Mouse (Mus musculus) liver, postnatal 0 days (tissue): ENCODE results near the gene Slc39a11. TPM values are rescaled to one million over a fixed set of nuclear protein-coding genes. Genes with fewer than 3 reads are reported as not detected.
A peak's percentile ranks its signal among the peaks of the same experiment; 100 is the strongest.

Experiments
- ATAC-seq: fragments of 200-750 bp; cut with Nextera tagmentation; 2 replicates; pipeline ENCODE4 v1.8.0; 2017; ENCODE audit warnings: mild to moderate bottlenecking, moderate library complexity
- DNase-seq: peaks from one replicate; pipeline ENCODE4 v3.0.0-alpha.2; 2016
- H3K27ac ChIP-seq: fragments of 300-500 bp; sonication (generic); 2 replicates; pipeline ENCODE4 v1.5.1; 2014; ENCODE audit warnings: antibody characterized with exemption, moderate library complexity, mild to moderate bottlenecking, low read depth
- H3K27me3 ChIP-seq: fragments of 300-500 bp; sonication (generic); 2 replicates; pipeline ENCODE4 v1.6.1; 2014; ENCODE audit warnings: low read length, control low read depth, mixed read lengths; ENCODE audit not compliant: insufficient read depth
- H3K36me3 ChIP-seq: fragments of 300-500 bp; sonication (generic); replicated peaks from 2 replicates; pipeline ENCODE4 v1.6.1; 2014; ENCODE audit warnings: mild to moderate bottlenecking, control low read depth, low read length, moderate library complexity, mixed read lengths; ENCODE audit not compliant: insufficient read depth
- H3K4me1 ChIP-seq: fragments of 300-500 bp; sonication (generic); 2 replicates; pipeline ENCODE4 v1.6.1; 2014; ENCODE audit warnings: antibody characterized with exemption, mild to moderate bottlenecking, control low read depth; ENCODE audit not compliant: insufficient read depth
- H3K4me2 ChIP-seq: fragments of 300-500 bp; sonication (generic); 2 replicates; pipeline ENCODE4 v1.6.1; 2014; ENCODE audit warnings: low read depth, mild to moderate bottlenecking, low read length, moderate library complexity, mixed read lengths
- H3K4me3 ChIP-seq: fragments of 300-500 bp; sonication (generic); 2 replicates; pipeline ENCODE4 v1.5.1; 2014; ENCODE audit warnings: low read depth, low read length
- H3K9ac ChIP-seq: fragments of 300-500 bp; sonication (generic); replicated peaks from 2 replicates; pipeline ENCODE4 v1.6.1; 2014; ENCODE audit warnings: mild to moderate bottlenecking, moderate library complexity
- H3K9me3 ChIP-seq: fragments of 300-500 bp; sonication (generic); 2 replicates; pipeline ENCODE4 v1.6.1; 2016; ENCODE audit warnings: mild to moderate bottlenecking, control low read depth, low read length, mixed read lengths
- CTCF ChIP-seq: sonication (generic); IDR thresholded peaks from 2 replicates; pipeline ENCODE4 v1.5.1; 2016; ENCODE audit warnings: antibody characterized with exemption, low read depth
- EP300 ChIP-seq: IDR thresholded peaks from 2 replicates; pipeline ENCODE4 v1.6.1; 2016; ENCODE audit warnings: antibody characterized with exemption, low read depth, mild to moderate bottlenecking
- WGBS: fragments of 180-500 bp; shearing (Covaris S2); extraction: QIAGEN DNeasy Blood & Tissue Kit; methylation state at CpG from one replicate; pipeline ENCODE4 v1.1.7; 2014; ENCODE audit not compliant: insufficient replicate concordance; 5-methylcytosine and 5-hydroxymethylcytosine counted together
- polyA plus RNA-seq: library from polyadenylated mRNA; unstranded; fragments of >200 nt; fragmentation: Nextera tagmentation; extraction: Ambion mirVana; gene quantifications from 2 replicates; pipeline ENCODE4 v1.2.1, GENCODE M21; 2015

Gene Slc39a11
- polyA plus RNA-seq, 1 experiment from 2014 or later: 10.9 TPM

- Histone ChIP-seq H3K4me2 (no peak overlapping the region), H3K9ac (no peak overlapping the region), H3K4me3 (no peak overlapping the region), H3K36me3 (peaks cover 1% of the 10 kb centered on the region; the same call in 1 of the 2 replicates), H3K4me1 (peaks cover under 1% of the 10 kb centered on the region), H3K27ac (no peak overlapping the region), H3K9me3 (no peaks in the 10 kb centered on the region), H3K27me3 (no peaks in the 10 kb centered on the region)
- 82% methylated on average over 7 of the region's 7 CpGs for WGBS
- DNase-seq: no peak
- no peak for ATAC-seq
- TF ChIP-seq EP300: no peak
Measured at GRCm38 (mm10) chr11:113554194-113554593, 95.7 kb downstream of the Slc39a11 start.

- no peaks in the 10 kb centered on the region; the same call in 1 of the 2 replicates for H3K4me1 ChIP-seq
- no peaks in the 10 kb centered on the region; the same call in 1 of the 2 replicates for H3K36me3 ChIP-seq
- no peaks in the 10 kb centered on the region for H3K27me3 ChIP-seq
- H3K4me2 ChIP-seq: no peak overlapping the region
- H3K27ac ChIP-seq: no peak overlapping the region
- 87% methylated on average over 13 of the region's 13 CpGs for WGBS
- no peak overlapping the region for H3K9ac ChIP-seq
- H3K4me3 ChIP-seq: no peak overlapping the region
- DNase-seq: no peak
- TF ChIP-seq EP300 (no peak), CTCF (no peak)
- no peak for ATAC-seq
- no peaks in the 10 kb centered on the region for H3K9me3 ChIP-seq
Measured at GRCm38 (mm10) chr11:113553605-113554004, 96.3 kb downstream of the Slc39a11 start.

GRCm38 (mm10) chr11:113552539-113552938 lies 97.3 kb downstream of the Slc39a11 start:
- H3K9me3 ChIP-seq: no peaks in the 10 kb centered on the region
- no peak overlapping the region for H3K4me2 ChIP-seq
- DNase-seq (no peak), ATAC-seq (no peak)
- H3K9ac ChIP-seq: no peak overlapping the region
- H3K27ac ChIP-seq: no peak overlapping the region
- WGBS: 79% methylated on average over 10 of the region's 10 CpGs
- H3K27me3 ChIP-seq: no peaks in the 10 kb centered on the region
- no peaks in the 10 kb centered on the region; the same call in 1 of the 2 replicates for H3K4me1 ChIP-seq
- H3K4me3 ChIP-seq: no peak overlapping the region
- H3K36me3 ChIP-seq: no peaks in the 10 kb centered on the region; the same call in 1 of the 2 replicates
- TF ChIP-seq EP300 (no peak), CTCF (no peak)

- H3K27ac ChIP-seq: no peak overlapping the region
- WGBS: 65% methylated on average over 11 of the region's 11 CpGs
- no peak overlapping the region for H3K4me2 ChIP-seq
- DNase-seq (no peak), ATAC-seq (no peak)
- no peaks in the 10 kb centered on the region for H3K27me3 ChIP-seq
- no peaks in the 10 kb centered on the region for H3K4me1 ChIP-seq
- no peak for TF ChIP-seq EP300
- no peak for TF ChIP-seq CTCF
- no peaks in the 10 kb centered on the region for H3K36me3 ChIP-seq
- no peak overlapping the region for H3K9ac ChIP-seq
- H3K4me3 ChIP-seq: no peak overlapping the region
- no peaks in the 10 kb centered on the region; the same call in 1 of the 2 replicates for H3K9me3 ChIP-seq
Measured at GRCm38 (mm10) chr11:113546217-113546877, 103.5 kb downstream of the Slc39a11 start.

- TF ChIP-seq EP300 (no peak), CTCF (no peak)
- 50% methylated on average over 11 of the region's 11 CpGs for WGBS
- no peaks in the 10 kb centered on the region for H3K4me1 ChIP-seq
- H3K9me3 ChIP-seq: no peaks in the 10 kb centered on the region; the same call in 1 of the 2 replicates
- H3K27ac ChIP-seq: peak overlapping the region; percentile 51
- no peaks in the 10 kb centered on the region for H3K36me3 ChIP-seq
- no peak overlapping the region for H3K9ac ChIP-seq
- H3K27me3 ChIP-seq: no peaks in the 10 kb centered on the region
- ATAC-seq: peak; percentile 58; the same call in 1 of the 2 replicates
- no peak overlapping the region for H3K4me2 ChIP-seq
- DNase-seq: peak; percentile 34
- H3K4me3 ChIP-seq: no peak overlapping the region
Measured at GRCm38 (mm10) chr11:113544017-113544640, 105.8 kb downstream of the Slc39a11 start.

GRCm38 (mm10) chr11:113541073-113541472 lies 108.8 kb downstream of the Slc39a11 start:
- Histone ChIP-seq H3K9me3 (no peaks in the 10 kb centered on the region; the same call in 1 of the 2 replicates), H3K4me3 (no peak overlapping the region), H3K36me3 (no peaks in the 10 kb centered on the region), H3K4me1 (peaks cover 5% of the 10 kb centered on the region; the same call in 1 of the 2 replicates), H3K27me3 (no peaks in the 10 kb centered on the region), H3K4me2 (no peak overlapping the region), H3K9ac (no peak overlapping the region), H3K27ac (no peak overlapping the region)
- ATAC-seq (no peak), DNase-seq (no peak)
- WGBS: 92% methylated on average over 8 of the region's 8 CpGs
- no peak for TF ChIP-seq EP300
- no peak for TF ChIP-seq CTCF
